Mouse (Mus musculus) gonadal fat pad, adult 2 months (tissue): ENCODE measurements at regions not wholly inside any gene's neighbourhood (a gene's known extent, or its start where the extent isn't known, plus 50 kb on each side); places are given as distances from the start of the nearest gene placed in this dataset.

ENCODE experiments used
- DNase-seq: peaks from one replicate; pipeline ENCODE4 v3.0.0-alpha.2; 2012; ENCODE audit warnings: low read depth

- DNase-seq = no peak
These were observed 98.9 kb upstream of the Foxn2 start for GRCm38 (mm10) chr17:88341599-88341998.

GRCm38 (mm10) chr17:88343091-88343783, 97.3 kb upstream of the Foxn2 start:
- no peak for DNase-seq

GRCm38 (mm10) chr17:88345433-88345832, 95.1 kb upstream of the Foxn2 start:
- DNase-seq = no peak

- DNase-seq = no peak
These were observed 93.6 kb upstream of the Foxn2 start for GRCm38 (mm10) chr17:88346896-88347295.

- DNase-seq = no peak
These were observed 90.6 kb upstream of the Foxn2 start for GRCm38 (mm10) chr17:88349825-88350460.

- DNase-seq = no peak
These were observed 89.5 kb upstream of the Foxn2 start for GRCm38 (mm10) chr17:88350986-88351385.

GRCm38 (mm10) chr17:88352960-88353359, 87.6 kb upstream of the Foxn2 start:
- no peak for DNase-seq

GRCm38 (mm10) chr17:88361161-88361560, 79.3 kb upstream of the Foxn2 start:
- DNase-seq = no peak

GRCm38 (mm10) chr17:88362404-88362803, 78.1 kb upstream of the Foxn2 start:
- DNase-seq = no peak

- no peak for DNase-seq
These were observed 72.6 kb upstream of the Foxn2 start for GRCm38 (mm10) chr17:88367876-88368275.

- no peak for DNase-seq
These were observed 70.5 kb upstream of the Foxn2 start for GRCm38 (mm10) chr17:88369971-88370370.

GRCm38 (mm10) chr17:88370676-88371075, 69.8 kb upstream of the Foxn2 start:
- no peak for DNase-seq

GRCm38 (mm10) chr17:88378505-88378904, 62.0 kb upstream of the Foxn2 start:
- DNase-seq = no peak

- DNase-seq = no peak
These were observed 61.1 kb upstream of the Foxn2 start for GRCm38 (mm10) chr17:88379389-88379788.

- DNase-seq = no peak
These were observed 59.4 kb upstream of the Foxn2 start for GRCm38 (mm10) chr17:88381106-88381505.

- no peak for DNase-seq
These were observed 57.1 kb upstream of the Foxn2 start for GRCm38 (mm10) chr17:88383447-88383846.

- peak; percentile 27 for DNase-seq
These were observed 52.0 kb upstream of the Foxn2 start for GRCm38 (mm10) chr17:88388441-88388951.

- no peak for DNase-seq
These were observed 50.6 kb upstream of the Foxn2 start for GRCm38 (mm10) chr17:88389668-88390461.
